Mouse (Mus musculus) G1E-ER4 (cell line): ENCODE data around the gene Zbtb42. TPM values are rescaled to one million over a fixed set of nuclear protein-coding genes. Genes with fewer than 3 reads are reported as not detected.

Experiments
- GATA1 ChIP-seq: IDR thresholded peaks from one replicate; pipeline ENCODE4 v1.8.0; 2012; ENCODE audit warnings: low read length, inconsistent platforms
- polyA plus RNA-seq: library from polyadenylated mRNA; stranded (reverse); fragments of >175 nt; gene quantifications from 2 replicates; pipeline ENCODE4 v1.2.3, GENCODE M21; 2012

The Zbtb42 gene
- polyA plus RNA-seq, 1 experiment, result 0.35 TPM

GRCm38 (mm10) chr12:112671891-112672290 is 6.7 kb upstream of the Zbtb42 start:
- TF ChIP-seq GATA1, result no peak

GRCm38 (mm10) chr12:112672744-112673575 is 5.7 kb upstream of the Zbtb42 start:
- TF ChIP-seq GATA1, result no peak

- TF ChIP-seq GATA1, result no peak
Measured at GRCm38 (mm10) chr12:112673576-112674091, 5.0 kb upstream of the Zbtb42 start.

GRCm38 (mm10) chr12:112674132-112675011 is 4.3 kb upstream of the Zbtb42 start, which contains the start of gene Akt1:
Gene Akt1 (minus strand): TSS chr12:112674884.
- TF ChIP-seq GATA1, result no peak

- TF ChIP-seq GATA1, result no peak
Measured at GRCm38 (mm10) chr12:112675245-112676035, 3.2 kb upstream of the Zbtb42 start.

- TF ChIP-seq GATA1, result no peak
Measured at GRCm38 (mm10) chr12:112677076-112677475, 1.6 kb upstream of the Zbtb42 start.

GRCm38 (mm10) chr12:112677943-112678554 is 579 bp upstream of the Zbtb42 start:
- no peak for TF ChIP-seq GATA1

GRCm38 (mm10) chr12:112679027-112679996 is 684 bp downstream of the Zbtb42 start:
- no peak for TF ChIP-seq GATA1

- no peak for TF ChIP-seq GATA1
Measured at GRCm38 (mm10) chr12:112683351-112683750, 4.7 kb downstream of the Zbtb42 start.

GRCm38 (mm10) chr12:112688458-112688857 is 9.8 kb downstream of the Zbtb42 start:
- TF ChIP-seq GATA1, result no peak

- no peak for TF ChIP-seq GATA1
Measured at GRCm38 (mm10) chr12:112693185-112694126, 14.8 kb downstream of the Zbtb42 start.

GRCm38 (mm10) chr12:112694127-112694475 is 15.5 kb downstream of the Zbtb42 start:
- TF ChIP-seq GATA1, result no peak
